Mouse (Mus musculus) lung, postnatal 10 days (tissue): ENCODE data around the gene Kcnh3.
"Not testable (repeated sequence)": the region's sequence is repeated elsewhere in the genome, so short reads cannot be mapped to it uniquely, and the experiment has no call there.

Experiments
- DNase-seq: peaks from one replicate; pipeline ENCODE4 v3.0.0; 2021

Kcnh3 gene

GRCm38 (mm10) chr15:99241249-99241648 is 16.6 kb downstream of the Kcnh3 start:
- no peak for DNase-seq

- no peak for DNase-seq
Observed at GRCm38 (mm10) chr15:99242045-99242444, 17.4 kb downstream of the Kcnh3 start.

DNA sequence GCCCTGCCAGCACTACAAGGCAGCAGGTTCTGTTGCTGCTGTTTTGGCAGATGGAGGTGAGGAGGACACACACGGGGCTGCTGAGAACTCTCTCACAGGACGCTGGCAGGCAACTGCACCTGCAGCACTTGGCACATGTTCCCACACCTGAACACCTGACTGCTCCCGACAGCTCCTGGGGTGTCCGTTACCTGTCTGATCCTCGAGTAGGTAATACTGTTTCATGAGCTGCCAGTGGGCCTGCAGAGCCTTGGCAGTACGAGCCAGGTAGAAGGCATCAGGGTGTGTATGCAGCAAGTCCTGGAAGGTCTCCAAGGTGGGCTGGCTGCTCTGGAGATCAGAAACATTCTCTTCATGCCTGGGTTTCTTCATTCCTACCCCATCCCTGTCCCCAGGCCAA is 22.1 kb downstream of the Kcnh3 start:
- not testable (repeated sequence) for DNase-seq

- no peak for DNase-seq
Observed at GRCm38 (mm10) chr15:99248972-99249371, 24.3 kb downstream of the Kcnh3 start.

- DNase-seq = no peak
Observed at GRCm38 (mm10) chr15:99249938-99250337, 25.3 kb downstream of the Kcnh3 start.

GRCm38 (mm10) chr15:99251111-99251510 is 26.4 kb downstream of the Kcnh3 start:
- DNase-seq = peak; percentile 26

DNA sequence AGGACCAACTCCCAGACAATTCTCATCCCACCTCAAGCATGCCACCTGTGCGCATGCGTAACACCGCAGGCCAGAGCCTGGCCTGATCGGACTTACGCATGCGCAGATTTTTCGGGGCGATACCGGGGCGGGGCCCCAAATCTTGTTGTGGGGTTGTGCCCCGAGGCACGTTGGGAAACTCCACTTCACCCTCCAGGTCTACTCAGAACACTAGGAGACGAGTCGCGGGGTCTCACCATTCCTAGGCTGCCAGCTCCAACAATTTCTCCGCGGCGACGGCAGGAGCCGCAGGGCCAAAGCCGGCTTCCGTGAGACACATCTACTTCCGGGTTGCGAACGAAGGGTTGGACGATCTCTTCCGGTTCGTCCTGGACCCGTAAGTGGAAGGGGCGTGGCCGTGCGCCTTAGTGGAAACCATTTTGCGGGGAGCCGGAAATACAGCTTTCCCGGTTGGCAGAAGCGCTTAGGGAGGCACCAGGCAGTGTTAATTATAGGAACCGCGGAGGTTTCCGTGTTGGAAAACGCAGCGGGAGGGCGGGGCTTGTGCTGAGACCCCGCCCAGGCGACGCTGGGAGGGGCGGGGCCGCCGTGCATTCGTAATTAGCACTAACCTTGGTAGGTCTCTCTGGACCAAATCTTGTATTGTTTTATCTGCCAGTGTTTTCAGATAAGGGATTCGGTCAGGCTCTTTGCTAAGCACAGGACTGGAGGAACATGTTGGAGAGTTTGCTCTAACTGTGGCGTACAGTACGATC is 27.1 kb downstream of the Kcnh3 start, which contains the start of gene Mcrs1:
Gene Mcrs1, minus strand, starts transcription at position 336 of the 755 bp plus-strand sequence.
- peak; percentile 99 for DNase-seq

GRCm38 (mm10) chr15:99252381-99253174 is 27.9 kb downstream of the Kcnh3 start:
- DNase-seq = peak; percentile 85

GRCm38 (mm10) chr15:99253175-99253479 is 28.5 kb downstream of the Kcnh3 start:
- DNase-seq = not testable (repeated sequence)

GRCm38 (mm10) chr15:99253772-99254171 is 29.1 kb downstream of the Kcnh3 start:
- DNase-seq = no peak

GRCm38 (mm10) chr15:99254477-99255005 is 29.9 kb downstream of the Kcnh3 start:
- DNase-seq = no peak

- DNase-seq = no peak
Observed at GRCm38 (mm10) chr15:99255241-99255749, 30.6 kb downstream of the Kcnh3 start.

- peak; percentile 63 for DNase-seq
Observed at GRCm38 (mm10) chr15:99259167-99259729, 34.6 kb downstream of the Kcnh3 start.

DNA sequence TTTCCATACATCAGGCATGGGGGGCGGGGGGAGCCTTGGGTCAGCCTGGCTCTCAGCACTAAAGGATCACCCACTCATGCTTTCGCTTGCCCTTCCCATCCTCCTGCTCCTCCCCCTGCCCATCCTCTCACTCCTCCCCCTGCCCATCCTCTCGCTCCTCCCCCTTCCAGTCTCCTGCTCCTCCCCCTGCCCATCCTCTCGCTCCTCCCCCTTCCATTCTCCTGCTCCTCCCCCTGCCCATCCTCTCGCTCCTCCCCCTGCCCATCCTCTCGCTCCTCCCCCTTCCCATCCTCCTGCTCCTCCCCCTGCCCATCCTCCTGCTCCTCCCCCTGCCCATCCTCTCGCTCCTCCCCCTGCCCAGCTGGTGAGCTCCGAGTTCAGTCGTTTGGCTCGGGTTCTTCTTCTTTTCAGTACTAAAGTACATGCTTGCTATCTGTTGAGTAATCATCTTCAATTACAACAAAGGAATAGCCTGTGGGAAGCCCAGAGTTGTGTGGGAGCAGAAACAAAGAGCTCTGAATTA is 35.1 kb downstream of the Kcnh3 start:
- DNase-seq = peak; percentile 81

GRCm38 (mm10) chr15:99262702-99263101 is 38.0 kb downstream of the Kcnh3 start:
- DNase-seq = no peak

DNA sequence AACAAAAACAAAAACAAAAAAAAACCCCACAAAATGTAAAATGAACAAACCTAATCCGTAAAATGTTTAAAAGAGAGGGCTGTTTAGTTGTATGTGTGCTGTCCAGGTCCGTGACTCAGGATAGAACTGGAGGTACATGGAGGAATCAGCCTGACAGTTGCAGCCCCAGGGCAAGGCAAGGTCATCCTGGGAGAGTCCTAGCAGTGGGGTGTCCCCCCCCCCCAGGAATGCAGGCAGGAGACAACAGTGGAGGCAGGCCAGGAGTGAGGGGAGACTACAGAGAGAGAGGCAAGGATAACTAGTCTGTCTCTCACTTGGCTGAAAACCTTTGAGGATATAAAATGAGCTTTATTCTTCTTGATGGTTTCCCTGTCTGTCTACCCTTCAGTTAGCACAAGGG is 39.7 kb downstream of the Kcnh3 start:
- DNase-seq = no peak

- peak; percentile 91 for DNase-seq
Observed at GRCm38 (mm10) chr15:99265679-99266078, 41.0 kb downstream of the Kcnh3 start.

DNA sequence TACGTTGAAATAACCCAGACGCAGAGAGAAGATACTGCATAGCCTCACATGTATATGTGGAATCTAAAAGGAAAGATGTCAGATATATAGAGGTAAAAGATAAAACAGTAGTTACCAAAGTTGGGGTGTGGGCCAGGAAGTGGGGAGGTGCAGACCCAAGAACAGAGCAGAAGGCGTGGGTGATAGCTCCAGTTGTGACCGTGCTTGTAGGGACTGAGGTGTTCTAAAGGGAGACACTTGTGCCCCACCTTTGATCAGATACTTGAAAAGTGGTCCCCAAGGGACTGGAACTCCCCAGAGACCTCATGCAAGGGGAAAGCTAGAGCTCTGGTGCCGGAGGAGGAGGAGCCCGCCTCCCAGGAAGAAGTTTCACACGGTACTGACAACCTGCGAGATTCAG is 51.4 kb downstream of the Kcnh3 start:
- DNase-seq = no peak

DNA sequence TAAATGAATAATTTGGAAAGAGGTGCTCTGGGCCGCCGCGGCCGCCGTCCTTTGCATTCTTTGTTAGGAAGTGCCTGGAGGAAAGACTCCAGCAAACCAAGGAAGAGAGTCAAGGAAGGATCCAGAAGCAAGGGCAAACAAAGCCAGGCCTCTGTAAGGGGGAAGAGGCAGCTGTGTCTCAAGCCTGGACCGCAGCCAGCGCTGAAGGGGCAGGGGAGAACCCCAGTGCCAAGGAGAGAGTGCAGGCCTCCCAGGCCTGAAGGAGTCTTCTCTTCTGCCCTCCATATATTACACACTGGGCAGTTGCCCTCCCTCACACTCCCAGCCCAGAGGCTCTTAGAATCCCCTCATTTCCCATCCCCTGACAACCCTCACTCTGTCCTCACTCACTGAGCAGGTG is 53.6 kb downstream of the Kcnh3 start:
- DNase-seq = no peak

DNA sequence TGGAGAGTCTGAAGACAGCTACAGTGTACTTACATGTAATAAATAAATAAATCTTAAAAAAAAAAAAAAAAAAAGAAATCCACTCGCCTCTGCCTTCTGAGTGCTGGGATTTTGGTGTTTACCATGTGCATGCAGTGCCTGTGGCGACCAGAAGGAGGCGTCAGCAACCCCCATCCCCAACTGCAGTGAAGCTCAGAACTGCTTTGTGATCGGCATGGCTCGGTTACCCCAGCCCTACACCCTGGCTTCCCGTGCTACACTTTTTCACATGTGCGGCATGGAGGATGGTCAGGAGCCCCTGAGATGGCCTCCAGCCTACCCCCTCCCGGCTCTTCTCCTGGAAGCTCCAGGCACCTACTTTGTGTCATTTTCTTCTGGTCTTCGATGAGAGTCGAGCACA is 58.8 kb downstream of the Kcnh3 start:
- peak; percentile 30 for DNase-seq

DNA sequence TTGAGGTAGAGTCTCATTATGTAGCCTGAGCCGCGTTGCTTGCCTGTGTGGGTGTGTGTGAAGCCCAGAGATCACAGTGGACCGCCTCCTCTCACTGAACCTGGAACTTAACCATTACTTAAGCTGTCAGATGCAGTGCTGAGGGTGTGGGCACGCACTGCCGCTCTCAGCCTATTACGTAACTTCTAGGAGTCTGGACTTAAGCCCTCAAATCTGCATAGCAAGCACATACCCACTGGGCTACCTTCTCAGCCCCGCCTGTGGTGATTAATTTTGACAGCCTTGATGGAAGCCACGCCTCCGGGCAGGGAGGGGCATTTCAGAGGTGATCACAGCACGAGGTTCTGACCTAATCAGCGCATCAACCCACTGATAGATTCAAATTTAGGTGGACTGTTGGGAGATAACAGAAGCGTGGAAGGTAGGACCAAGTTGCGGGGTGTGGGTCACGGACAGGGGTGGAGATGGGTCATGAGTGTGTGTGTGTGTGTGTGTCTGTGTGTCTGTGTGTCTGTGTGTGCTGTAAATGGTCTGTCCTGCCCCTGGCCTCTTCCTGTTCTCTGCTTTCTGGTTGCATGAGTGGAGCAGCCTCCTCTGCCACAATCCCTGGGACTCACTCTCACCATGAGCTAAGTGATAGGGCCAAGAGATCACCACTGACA is 60.0 kb downstream of the Kcnh3 start:
- DNase-seq = peak; percentile 37

DNA sequence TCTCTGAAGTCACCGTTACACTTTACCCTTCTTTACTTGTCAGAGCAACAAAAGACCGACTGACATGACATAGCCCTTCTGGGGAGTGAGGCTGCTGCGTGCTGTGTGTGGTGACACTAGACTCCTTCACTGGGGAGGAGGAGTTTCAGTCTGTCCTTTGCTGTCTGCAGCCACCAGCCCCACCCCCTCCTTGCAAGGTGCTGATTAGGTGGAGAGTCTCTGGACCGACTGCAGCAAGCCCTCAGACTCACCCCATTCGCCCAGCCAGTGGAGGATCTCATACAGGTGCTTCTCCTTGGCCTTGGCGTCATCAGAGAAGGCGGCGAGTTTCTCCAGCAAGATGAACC is 60.5 kb downstream of the Kcnh3 start:
- DNase-seq = no peak

GRCm38 (mm10) chr15:99290586-99290985 is 65.9 kb downstream of the Kcnh3 start:
- DNase-seq = no peak
